Mouse (Mus musculus) spleen, postnatal 4 days (tissue): ENCODE measurements at regions not wholly inside any gene's neighbourhood (a gene's known extent, or its start where the extent isn't known, plus 50 kb on each side); places are given as distances from the start of the nearest gene placed in this dataset.

Source experiments
- DNase-seq, 2 experiments: peaks; one replicate each; pipeline ENCODE4 v3.0.0; 2022; ENCODE audit warnings: low spot score in 2 of 2

- no peak for DNase-seq
Observed at GRCm38 (mm10) chr14:25122971-25123535, 335.9 kb upstream of the Zmiz1 start.

- DNase-seq, result no peak
Observed at GRCm38 (mm10) chr14:25123541-25124337, 335.2 kb upstream of the Zmiz1 start.

DNA sequence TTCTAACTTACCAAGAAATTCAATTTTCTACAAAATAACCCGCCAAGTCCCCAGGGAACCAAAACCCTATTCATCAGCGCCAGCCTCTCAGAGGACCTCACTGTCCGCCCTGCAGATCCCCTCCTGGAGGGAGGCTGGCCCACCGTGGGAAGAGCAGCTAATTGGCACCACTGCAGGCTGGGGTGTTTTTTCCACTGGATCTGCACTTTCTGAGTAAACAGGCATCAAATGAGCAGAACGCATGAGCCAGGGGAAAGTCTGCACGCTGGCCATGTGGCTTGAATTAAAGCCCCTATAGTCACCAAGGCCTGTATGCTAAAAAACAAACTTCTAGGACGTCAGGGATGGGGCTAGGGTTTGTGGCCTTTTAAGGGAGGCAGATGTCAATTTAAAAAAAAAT, 332.4 kb upstream of the Zmiz1 start:
- no peak for DNase-seq

GRCm38 (mm10) chr14:25127544-25128159, 331.3 kb upstream of the Zmiz1 start:
- no peak for DNase-seq

DNA sequence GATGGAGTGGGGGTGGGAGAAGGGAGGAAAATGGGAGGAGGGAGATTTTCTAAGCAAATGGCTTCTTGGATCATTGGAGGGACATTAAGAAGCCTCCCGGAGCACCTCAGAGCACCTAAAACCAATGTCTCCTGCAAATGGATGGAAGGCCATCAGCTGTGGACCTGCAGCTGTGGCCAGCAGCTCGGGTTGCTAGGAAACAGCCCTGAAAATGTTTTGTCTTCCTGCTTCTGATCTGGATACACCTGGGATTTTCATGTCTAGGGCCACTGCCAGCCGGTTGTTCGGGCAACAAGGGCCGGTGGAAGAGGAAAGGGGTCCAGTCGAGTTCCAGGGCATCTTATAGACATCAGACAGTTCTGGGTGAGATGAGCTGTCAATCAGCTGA, 330.8 kb upstream of the Zmiz1 start:
- no peak for DNase-seq

- no peak for DNase-seq
Observed at GRCm38 (mm10) chr14:25135371-25135770, 323.6 kb upstream of the Zmiz1 start.

DNA sequence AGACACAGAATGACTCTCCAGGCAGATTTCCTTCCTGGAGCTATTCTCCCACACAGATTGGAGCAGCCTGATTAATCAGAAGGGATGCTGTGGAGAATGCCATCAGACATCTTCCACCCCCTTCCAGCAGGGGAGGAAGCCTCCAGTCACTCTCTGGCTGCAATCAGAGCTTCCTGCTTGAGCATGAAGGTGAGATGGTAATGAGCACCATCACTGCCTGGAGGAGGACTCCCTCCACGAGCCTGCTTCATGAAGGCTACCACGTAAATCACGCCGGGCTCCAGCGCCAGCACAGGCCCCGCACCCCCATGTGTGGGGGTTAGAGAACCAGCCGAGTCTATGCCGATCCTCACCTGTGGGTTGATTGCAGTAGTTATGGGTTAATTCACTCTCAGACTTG, 321.7 kb upstream of the Zmiz1 start:
- DNase-seq, result no peak

DNA sequence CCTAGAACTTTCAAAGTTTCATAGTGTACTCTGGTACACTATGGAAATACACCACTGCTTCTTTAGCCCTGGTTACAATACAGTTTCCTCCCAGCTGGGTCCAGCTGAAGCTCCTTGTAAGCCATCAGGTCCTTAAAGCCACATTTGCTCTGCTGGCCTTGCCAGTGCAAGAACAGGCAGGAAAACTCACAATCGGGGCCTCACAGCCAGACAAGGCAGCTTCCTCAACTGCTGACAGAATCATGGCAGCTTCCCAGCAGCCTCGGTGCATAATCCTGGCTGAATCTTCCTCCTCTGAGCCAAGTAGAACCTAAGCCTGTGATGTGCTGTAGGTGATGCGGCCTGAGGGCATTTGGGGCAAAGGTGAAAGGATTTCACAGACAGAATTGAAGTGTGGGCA, 320.5 kb upstream of the Zmiz1 start:
- DNase-seq, result no peak

- no peak for DNase-seq
Observed at GRCm38 (mm10) chr14:25141933-25142332, 317.1 kb upstream of the Zmiz1 start.

DNA sequence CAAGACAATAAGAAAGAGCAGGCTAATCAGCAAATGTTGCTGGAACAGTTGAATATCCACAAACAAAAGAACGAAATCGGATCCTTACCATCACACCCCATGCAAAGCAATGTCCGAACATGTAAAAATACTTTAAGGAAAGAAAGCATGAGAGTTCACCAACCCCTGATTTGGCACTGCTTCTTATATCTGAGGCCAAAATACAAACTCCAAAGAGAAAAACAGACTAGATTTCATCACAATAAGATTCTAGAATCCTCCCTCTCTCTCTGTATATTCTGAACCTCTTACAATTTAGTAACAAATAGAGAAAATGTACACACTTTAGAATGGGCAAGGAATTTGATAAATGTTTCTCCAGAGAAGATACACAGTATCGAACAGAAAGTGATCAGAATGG, 315.9 kb upstream of the Zmiz1 start:
- no peak for DNase-seq

DNA sequence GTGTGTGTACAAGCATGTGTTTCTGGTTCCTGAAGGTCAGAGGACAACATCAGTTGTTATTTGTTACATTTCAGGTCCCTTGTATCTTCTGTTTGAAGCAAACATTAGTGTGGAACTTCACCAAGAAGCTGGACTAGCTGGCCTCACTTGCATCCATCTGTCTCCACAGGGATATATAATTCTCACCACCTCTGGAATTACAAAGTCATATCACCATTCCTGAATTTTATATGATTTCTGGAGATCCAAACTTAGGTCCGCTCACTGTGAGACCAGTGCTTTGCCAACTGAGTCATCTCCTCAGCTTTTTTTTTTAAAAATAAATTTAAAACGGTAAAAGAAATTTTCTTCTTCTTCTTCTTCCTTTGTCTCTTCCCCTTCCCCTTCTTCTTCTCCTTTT, 311.3 kb upstream of the Zmiz1 start:
- no peak for DNase-seq

GRCm38 (mm10) chr14:25150968-25151367, 308.0 kb upstream of the Zmiz1 start:
- DNase-seq, result no peak

DNA sequence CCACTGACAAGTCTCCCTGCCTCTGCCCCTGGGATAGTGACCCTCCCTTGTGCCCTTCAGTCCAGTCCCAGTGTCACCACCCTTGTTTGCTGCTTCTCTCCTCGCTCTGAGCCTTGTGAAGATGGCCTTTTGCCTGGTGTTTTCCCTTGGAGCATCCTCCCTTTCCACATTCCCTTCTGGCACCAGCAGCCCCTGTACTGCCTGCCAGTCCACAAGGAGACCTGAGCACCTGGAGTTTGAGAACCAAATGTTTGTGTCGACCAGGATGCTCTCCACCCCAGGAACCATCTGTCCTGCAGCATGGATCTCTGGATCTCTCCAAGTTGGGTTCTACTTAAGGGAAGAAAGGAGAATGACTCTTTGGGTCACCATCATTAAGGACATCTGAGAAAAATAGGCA, 307.5 kb upstream of the Zmiz1 start:
- DNase-seq, result no peak

DNA sequence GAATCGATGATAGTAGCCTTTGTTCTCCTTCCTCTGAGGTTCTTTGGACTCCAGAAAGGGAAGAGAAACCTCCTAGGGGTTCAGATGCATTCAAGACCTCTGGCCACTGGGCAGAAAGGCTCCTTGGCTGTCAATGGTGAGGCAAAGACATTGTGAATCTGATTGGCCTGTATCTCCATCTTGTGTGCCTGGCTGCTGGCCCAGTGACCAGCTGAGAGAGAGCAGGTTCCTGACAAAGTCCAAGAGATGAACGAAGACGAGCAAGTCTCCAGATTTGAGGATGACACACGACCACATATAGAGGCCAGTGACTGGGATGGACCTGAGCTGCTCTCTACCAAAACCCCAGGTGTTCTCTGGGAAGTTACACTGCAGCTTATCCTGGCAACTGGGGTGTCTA, 305.4 kb upstream of the Zmiz1 start:
- no peak for DNase-seq

DNA sequence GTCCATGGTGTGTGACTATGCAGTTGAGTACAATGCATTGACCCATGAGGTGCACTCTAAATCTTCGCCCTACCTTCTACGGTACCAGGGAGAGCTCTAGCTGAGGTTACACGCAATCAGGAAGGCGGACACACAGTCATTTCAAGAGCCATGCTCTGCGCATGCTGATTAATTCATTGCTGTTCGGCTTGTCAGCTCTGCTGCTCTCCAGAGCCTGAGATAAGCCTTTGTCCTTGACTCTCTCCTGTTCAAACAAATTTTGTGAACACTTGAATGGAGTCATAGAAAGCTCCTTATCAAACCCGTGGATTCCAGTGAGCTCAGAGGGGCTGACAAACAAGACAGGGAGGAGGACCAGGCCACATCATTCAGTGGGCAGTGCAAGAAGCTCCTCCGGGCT, 304.8 kb upstream of the Zmiz1 start:
- no peak for DNase-seq

DNA sequence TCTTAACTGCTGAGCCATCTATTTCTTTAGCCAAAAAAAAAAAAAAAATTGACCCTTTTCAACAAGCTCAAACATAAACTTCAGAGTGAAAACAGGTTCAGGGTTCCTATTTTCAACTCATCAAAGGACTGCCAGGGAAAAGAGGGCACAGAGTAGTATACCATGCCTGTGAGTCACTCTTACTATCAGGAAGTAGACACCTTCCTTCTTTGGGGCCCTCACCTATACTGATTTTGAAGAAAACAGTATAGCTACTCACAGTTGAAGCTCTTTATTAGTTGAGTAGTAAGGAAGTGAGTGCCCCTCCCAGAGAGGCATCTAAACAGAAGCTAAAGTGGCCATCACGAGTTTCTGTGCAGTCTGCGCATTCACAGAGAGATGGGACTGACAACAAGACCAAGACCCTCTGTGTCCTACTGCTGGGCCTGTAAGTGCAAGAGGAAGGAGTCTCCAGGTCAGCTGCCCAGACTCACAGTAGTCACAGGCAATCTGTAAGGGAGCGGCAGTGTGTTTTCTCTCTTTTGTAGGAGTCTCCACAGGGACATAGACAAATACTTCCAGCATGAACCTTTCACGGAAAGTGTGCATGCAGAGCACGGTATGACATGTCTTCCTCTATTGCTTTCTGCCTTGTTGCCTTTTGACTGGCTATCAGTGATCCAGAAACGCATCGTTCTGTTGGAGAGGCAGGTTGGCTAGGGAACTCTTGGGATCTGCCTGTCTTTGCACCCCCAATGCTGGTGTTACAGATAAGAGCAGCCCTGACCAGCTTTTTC, 303.8 kb upstream of the Zmiz1 start:
- DNase-seq, result no peak

- no peak for DNase-seq
Observed at GRCm38 (mm10) chr14:25156171-25156570, 302.8 kb upstream of the Zmiz1 start.

DNA sequence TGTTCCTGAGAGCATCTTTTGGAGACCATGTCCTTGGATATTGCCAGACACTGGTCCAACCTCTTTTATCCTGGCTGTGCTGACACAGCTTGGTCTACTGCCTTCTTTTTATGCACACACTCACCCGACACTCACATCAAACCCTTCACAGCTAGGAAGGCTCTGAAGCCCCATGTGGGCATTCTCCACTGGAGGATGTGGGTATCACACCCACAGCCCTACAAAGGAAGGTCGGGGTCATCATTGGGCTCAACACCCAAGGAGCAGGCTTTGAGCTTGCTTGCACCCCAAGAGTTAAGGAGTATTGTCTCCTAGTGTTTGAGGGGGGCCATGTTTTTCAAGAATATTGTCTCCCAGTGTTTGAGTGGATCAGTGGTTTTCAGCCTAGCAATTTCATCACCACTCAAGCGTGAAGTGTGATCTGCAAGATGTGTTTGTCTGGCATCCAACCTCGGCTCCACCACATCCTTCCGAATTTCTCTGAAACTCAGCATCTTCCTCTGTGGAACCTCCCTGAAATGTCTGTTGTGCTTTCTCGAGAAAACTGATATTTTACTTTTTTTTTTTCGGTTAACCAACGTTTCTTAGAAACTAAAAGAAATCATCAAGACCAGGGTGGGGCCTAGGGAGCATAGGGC, 297.2 kb upstream of the Zmiz1 start:
- DNase-seq, result no peak

GRCm38 (mm10) chr14:25166217-25166616, 292.8 kb upstream of the Zmiz1 start:
- no peak for DNase-seq

GRCm38 (mm10) chr14:25167604-25168003, 291.4 kb upstream of the Zmiz1 start:
- DNase-seq, result no peak

DNA sequence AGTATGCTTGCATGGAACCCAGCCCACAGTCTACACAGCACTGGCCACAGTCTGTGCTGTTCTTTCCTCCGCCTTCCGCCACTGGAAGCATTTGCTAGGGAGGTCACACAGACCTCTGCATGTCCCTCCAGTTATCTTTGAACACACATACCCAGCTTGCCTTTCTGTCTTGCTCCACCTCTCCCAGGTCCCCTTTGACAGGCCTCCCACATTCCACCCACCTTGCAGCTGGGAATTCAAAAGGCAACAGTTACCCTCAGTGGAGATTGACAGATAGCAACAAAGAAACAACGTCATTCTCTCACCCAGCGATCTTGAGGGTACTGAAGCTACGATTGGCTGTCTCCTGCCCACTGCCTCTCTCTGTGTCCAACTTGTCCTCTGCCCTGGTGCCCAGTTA, 290.7 kb upstream of the Zmiz1 start:
- DNase-seq, result no peak

DNA sequence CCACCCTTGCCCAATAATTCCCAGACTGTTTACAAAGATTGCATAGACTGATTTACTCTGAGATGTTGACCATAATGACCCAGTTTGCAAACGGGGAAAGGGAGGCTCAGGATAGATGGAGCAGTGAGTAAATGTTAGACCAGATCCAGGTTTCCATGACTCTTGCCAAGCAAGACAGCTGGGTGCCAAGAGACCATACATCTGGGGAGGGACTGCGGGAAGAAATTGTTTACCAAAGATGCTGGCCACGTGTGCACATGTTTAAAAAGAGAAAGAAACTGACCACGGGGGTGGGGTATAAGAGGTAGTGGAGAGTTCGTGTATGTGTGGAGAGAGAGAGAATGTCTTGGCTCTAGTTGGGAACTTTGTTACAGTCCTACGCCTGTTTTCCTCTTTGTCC, 285.7 kb upstream of the Zmiz1 start:
- DNase-seq, result no peak
